Mouse (Mus musculus) spleen, adult 2 months (tissue): ENCODE measurements around the gene Calml4.

Experiments
- CTCF ChIP-seq: fragments of 200-500 bp; IDR thresholded peaks from 2 replicates; pipeline ENCODE4 v1.5.1; 2011; ENCODE audit warnings: mild to moderate bottlenecking, inconsistent platforms; ENCODE audit not compliant: insufficient read depth, insufficient read length, insufficient replicate concordance; ENCODE audit errors: extremely low read depth
- POLR2A ChIP-seq: fragments of 200-500 bp; IDR thresholded peaks from 2 replicates; pipeline ENCODE4 v1.6.1; 2011; ENCODE audit warnings: low read depth, low read length, inconsistent platforms

- TF ChIP-seq CTCF (no peak), POLR2A (no peak)
Observed at GRCm38 (mm10) chr9:62817828-62818614, 39.9 kb upstream of the Calml4 start.
